Mouse (Mus musculus) lung, adult 18-20 months (tissue): ENCODE data around the gene Dhx30.
A peak's percentile ranks its signal among the peaks of the same experiment; 100 is the strongest.

Experiments used
- DNase-seq, 2 experiments: peaks; one replicate each; pipeline ENCODE4 v3.0.0; 2022; ENCODE audit warnings: mixed read lengths in 2 of 2

The Dhx30 gene

DNA sequence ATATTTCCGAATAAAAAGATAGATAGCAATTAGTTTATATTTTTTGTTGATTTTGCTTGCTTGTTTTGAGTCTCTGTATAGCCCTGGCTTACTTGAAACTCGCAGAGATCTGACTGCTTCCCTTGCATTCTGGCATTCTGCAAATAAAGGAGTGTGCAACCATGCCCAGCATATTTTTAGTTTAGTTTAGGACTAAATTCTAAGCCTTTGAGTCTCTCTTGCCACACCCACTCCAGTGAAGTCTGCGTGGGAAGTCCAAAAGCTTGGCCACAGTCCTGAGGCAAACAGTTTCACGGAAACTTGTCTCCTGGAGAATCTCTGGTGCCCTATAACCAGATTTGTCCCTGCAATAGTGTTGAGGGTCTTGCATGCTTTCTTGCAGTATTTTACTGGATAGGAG lies 73.3 kb downstream of the Dhx30 start:
- no peak for DNase-seq

- no peak for DNase-seq
Observed at GRCm38 (mm10) chr9:110038485-110038884, 79.1 kb downstream of the Dhx30 start.

DNA sequence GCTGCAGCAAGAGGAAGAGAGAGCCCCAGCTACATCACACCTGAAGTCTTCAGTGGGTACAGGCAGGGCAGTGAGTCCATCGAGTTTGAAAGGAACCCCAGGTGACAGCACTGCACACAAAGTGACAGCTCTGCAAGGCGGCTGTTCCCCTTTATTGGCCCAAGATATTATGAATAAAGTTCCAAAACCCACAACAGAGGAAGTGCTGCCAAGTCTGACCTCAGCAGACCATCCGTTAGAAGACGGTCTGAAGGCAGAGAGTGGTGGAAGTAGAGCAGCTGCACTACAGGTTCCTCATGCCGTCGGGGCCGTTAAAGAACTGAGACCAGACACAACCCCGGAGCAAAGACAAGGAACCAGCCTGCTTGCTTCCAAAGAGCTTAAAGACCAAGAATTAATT lies 79.7 kb downstream of the Dhx30 start:
- DNase-seq: peak in 1 of 2 experiments; percentile 8

DNA sequence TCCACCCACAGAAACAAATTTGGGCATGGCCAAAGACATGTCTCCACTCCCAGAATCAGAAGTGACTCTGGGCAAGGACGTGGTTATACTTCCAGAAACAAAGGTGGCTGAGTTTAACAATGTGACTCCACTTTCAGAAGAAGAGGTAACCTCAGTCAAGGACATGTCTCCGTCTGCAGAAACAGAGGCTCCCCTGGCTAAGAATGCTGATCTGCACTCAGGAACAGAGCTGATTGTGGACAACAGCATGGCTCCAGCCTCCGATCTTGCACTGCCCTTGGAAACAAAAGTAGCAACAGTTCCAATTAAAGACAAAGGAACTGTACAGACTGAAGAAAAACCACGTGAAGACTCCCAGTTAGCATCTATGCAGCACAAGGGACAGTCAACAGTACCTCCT lies 82.5 kb downstream of the Dhx30 start:
- no peak for DNase-seq
